Mouse (Mus musculus): Measurements from ENCODE around the gene Fam19a1.

DNA sequence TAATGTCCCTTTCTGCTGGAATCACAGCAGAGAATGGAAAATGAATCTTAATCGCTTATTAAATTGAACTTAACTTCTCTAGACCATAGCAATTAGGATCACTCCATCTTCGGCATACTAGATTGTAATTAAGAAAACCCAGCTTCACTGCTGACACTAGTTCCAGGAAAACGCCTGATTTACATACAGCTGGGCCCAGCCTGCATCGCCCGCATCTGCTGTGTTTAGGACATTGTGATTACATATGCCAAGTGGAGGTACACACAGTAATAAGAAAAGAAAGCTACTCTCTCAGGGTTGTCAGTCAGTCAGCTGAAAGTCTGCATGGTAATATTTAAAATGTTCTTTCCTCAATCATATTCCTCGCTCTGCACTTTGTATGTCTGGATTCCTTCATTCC, 518.6 kb downstream of the Fam19a1 start:
- TF ChIP-seq CTCF (IDR thresholded peaks at IDR 0.05; ENCODE audit: low read depth, low read length) (no peak), POLR2A (IDR thresholded peaks at IDR 0.05; ENCODE audit: insufficient read depth, low read length) (no peak), EP300 (IDR thresholded peaks at IDR 0.05; ENCODE audit: insufficient read depth, low read depth, low read length) (no peak)

All from ES-Bruce4 (cell line).